Mouse (Mus musculus) CH12.LX (cell line): ENCODE results near the gene Iqschfp. TPM values are rescaled to one million over a fixed set of nuclear protein-coding genes. Genes with fewer than 3 reads are reported as not detected.

Source experiments
- DNase-seq: peaks from one replicate; pipeline ENCODE4 v3.0.0-alpha.2; 2013; ENCODE audit errors: extremely low read depth
- H3K27ac ChIP-seq: 2 replicates; pipeline ENCODE4 v1.5.1; 2012; ENCODE audit warnings: low read depth, mild to moderate bottlenecking, control low read depth, moderate library complexity; ENCODE audit not compliant: insufficient read depth
- H3K27me3 ChIP-seq: replicated peaks from 2 replicates; pipeline ENCODE3; 2012; ENCODE audit warnings: inconsistent platforms
- H3K36me3 ChIP-seq, 2 experiments: replicated peaks in 1 of 2; 2 replicates each; pipeline versions ENCODE3 to v1.6.1; 2012; ENCODE audit warnings: inconsistent platforms in 1 of 2, low read length in 1 of 2, mild to moderate bottlenecking in 1 of 2, mixed read lengths in 1 of 2, moderate library complexity in 1 of 2; ENCODE audit not compliant: control insufficient read depth in 1 of 2, insufficient read depth in 1 of 2
- H3K4me1 ChIP-seq, 2 experiments: 2 replicates each; pipeline ENCODE4 v1.6.1; 2012; ENCODE audit warnings: inconsistent platforms in 1 of 2, moderate library complexity in 1 of 2; ENCODE audit not compliant: insufficient read depth in 2 of 2, control insufficient read depth in 1 of 2
- H3K4me2 ChIP-seq: 2 replicates; pipeline ENCODE4 v1.6.1; 2012; ENCODE audit warnings: low read depth, mild to moderate bottlenecking, control low read depth; ENCODE audit not compliant: poor library complexity, insufficient read depth, severe bottlenecking
- H3K4me3 ChIP-seq, 3 experiments: fragments of 150-350 bp in 1 of 3; sonication (generic) in 1 of 3; replicated peaks in 1 of 3; 2 replicates each; pipeline versions ENCODE3 to v1.5.1; 2011 to 2012; ENCODE audit warnings: low read depth in 2 of 3, low read length in 2 of 3, mild to moderate bottlenecking in 2 of 3, moderate library complexity in 2 of 3, control low read depth in 1 of 3, improper control_type of control experiment in 1 of 3, inconsistent platforms in 1 of 3, mixed read lengths in 1 of 3; ENCODE audit not compliant: poor library complexity in 1 of 3
- H3K79me2 ChIP-seq: replicated peaks from 2 replicates; pipeline ENCODE4 v1.6.1; 2012; ENCODE audit warnings: mild to moderate bottlenecking, moderate library complexity; ENCODE audit not compliant: control insufficient read depth, poor library complexity, insufficient read depth, severe bottlenecking; ENCODE audit errors: extremely low read depth
- H3K9ac ChIP-seq: 2 replicates; pipeline ENCODE4 v1.6.1; 2012; ENCODE audit warnings: low read depth, mild to moderate bottlenecking, control low read depth, moderate library complexity; ENCODE audit not compliant: insufficient read depth
- H3K9me3 ChIP-seq: replicated peaks from 2 replicates; pipeline ENCODE3; 2012; ENCODE audit warnings: low read length, inconsistent platforms, mixed read lengths
- CHD1 ChIP-seq: IDR thresholded peaks from 2 replicates; pipeline ENCODE4 v1.6.1; 2012; ENCODE audit warnings: low read depth, low read length, improper control_type of control experiment, inconsistent platforms
- CHD2 ChIP-seq: IDR thresholded peaks from 2 replicates; pipeline ENCODE4 v1.6.1; 2011; ENCODE audit warnings: low read length, improper control_type of control experiment
- CTCF ChIP-seq, 2 experiments: IDR thresholded peaks in 1 of 2; conservative IDR thresholded peaks in 1 of 2; 2 replicates each; pipeline ENCODE4 v1.5.1; 2011 to 2012; ENCODE audit warnings: low read depth in 2 of 2, low read length in 2 of 2, improper control_type of control experiment in 1 of 2, inconsistent platforms in 1 of 2, mild to moderate bottlenecking in 1 of 2, moderate library complexity in 1 of 2
- E2F4 ChIP-seq: IDR thresholded peaks from 2 replicates; pipeline ENCODE4 v1.6.1; 2011; ENCODE audit warnings: low read depth, low read length, improper control_type of control experiment; ENCODE audit not compliant: insufficient replicate concordance
- GABPA ChIP-seq: IDR thresholded peaks from 2 replicates; pipeline ENCODE4 v1.6.1; 2012; ENCODE audit warnings: low read depth, low read length, improper control_type of control experiment, inconsistent platforms; ENCODE audit not compliant: insufficient replicate concordance
- HCFC1 ChIP-seq: IDR thresholded peaks from 2 replicates; pipeline ENCODE4 v1.6.1; 2012; ENCODE audit warnings: low read depth, mild to moderate bottlenecking, inconsistent platforms, low read length, improper control_type of control experiment
- IRF4 ChIP-seq: IDR thresholded peaks from 2 replicates; pipeline ENCODE4 v1.6.1; 2014; ENCODE audit warnings: low read depth, mild to moderate bottlenecking, inconsistent platforms, low read length, improper control_type of control experiment
- KAT2A ChIP-seq: IDR thresholded peaks from 2 replicates; pipeline ENCODE4 v1.6.1; 2012; ENCODE audit warnings: low read length, improper control_type of control experiment, inconsistent platforms; ENCODE audit not compliant: insufficient replicate concordance
- MAX ChIP-seq: IDR thresholded peaks from 2 replicates; pipeline ENCODE4 v1.6.1; 2011; ENCODE audit warnings: low read length, improper control_type of control experiment
- MEF2A ChIP-seq: IDR thresholded peaks from 2 replicates; pipeline ENCODE4 v1.6.1; 2014; ENCODE audit warnings: low read depth, mild to moderate bottlenecking, inconsistent platforms, low read length, improper control_type of control experiment, borderline replicate concordance
- MXI1 ChIP-seq: IDR thresholded peaks from 2 replicates; pipeline ENCODE4 v1.6.1; 2011; ENCODE audit warnings: mild to moderate bottlenecking, low read depth, low read length, improper control_type of control experiment
- NELFE ChIP-seq: IDR thresholded peaks from 2 replicates; pipeline ENCODE4 v1.6.1; 2011; ENCODE audit warnings: low read depth, low read length, improper control_type of control experiment
- NRF1 ChIP-seq: IDR thresholded peaks from 2 replicates; pipeline ENCODE4 v1.6.1; 2014; ENCODE audit warnings: low read depth, mild to moderate bottlenecking, inconsistent platforms, low read length, improper control_type of control experiment, moderate library complexity
- PAX5 ChIP-seq: IDR thresholded peaks from 2 replicates; pipeline ENCODE4 v1.6.1; 2012; ENCODE audit warnings: low read length, inconsistent platforms, mixed read lengths
- SIN3A ChIP-seq: IDR thresholded peaks from 2 replicates; pipeline ENCODE4 v1.6.1; 2012; ENCODE audit warnings: low read length, improper control_type of control experiment, inconsistent platforms
- TBP ChIP-seq: conservative IDR thresholded peaks from 2 replicates; pipeline ENCODE4 v1.6.1; 2011; ENCODE audit warnings: low read depth, low read length, improper control_type of control experiment
- TCF12 ChIP-seq: IDR thresholded peaks from 2 replicates; pipeline ENCODE4 v1.6.1; 2014; ENCODE audit warnings: low read depth, mild to moderate bottlenecking, inconsistent platforms, low read length, improper control_type of control experiment
- UBTF ChIP-seq: IDR thresholded peaks from 2 replicates; pipeline ENCODE4 v1.6.1; 2012; ENCODE audit warnings: low read depth, mild to moderate bottlenecking, inconsistent platforms, low read length, improper control_type of control experiment, moderate library complexity
- ZC3H11A ChIP-seq: IDR thresholded peaks from 2 replicates; pipeline ENCODE4 v1.6.1; 2012; ENCODE audit warnings: low read depth, mild to moderate bottlenecking, inconsistent platforms, low read length, improper control_type of control experiment
- ZKSCAN1 ChIP-seq: IDR thresholded peaks from 2 replicates; pipeline ENCODE4 v1.6.1; 2012; ENCODE audit warnings: low read depth, inconsistent platforms, low read length, improper control_type of control experiment, borderline replicate concordance
- ZMIZ1 ChIP-seq: IDR thresholded peaks from 2 replicates; pipeline ENCODE4 v1.6.1; 2012; ENCODE audit warnings: low read depth, mild to moderate bottlenecking, inconsistent platforms, low read length, improper control_type of control experiment
- ZNF384 ChIP-seq: IDR thresholded peaks from 2 replicates; pipeline ENCODE4 v1.6.1; 2012; ENCODE audit warnings: low read depth, low read length, improper control_type of control experiment, inconsistent platforms
- dilution Hi-C: fragments of 300-500 bp; cut with MboI; formaldehyde crosslinking; loops from 2 replicates; pipeline ENCODE4 v1.14.3; 2020; ENCODE audit warnings: low sequenced_read_pairs; ENCODE audit not compliant: extremely low pct_unique_long_range_greater_than_20kb, extremely low pct_ligation_motif_present
- in situ Hi-C: fragments of 300-500 bp; cut with MboI; formaldehyde crosslinking; loops from 3 replicates; pipeline ENCODE4 v1.14.3; 2019; ENCODE audit warnings: low sequenced_read_pairs, low pct_ligation_motif_present, low pct_unique_long_range_greater_than_20kb, mixed read lengths
- polyA plus RNA-seq: library from polyadenylated mRNA; unstranded; fragments of >175 nt; gene quantifications from 2 replicates; pipeline ENCODE4 v1.2.1, GENCODE M21; 2012; ENCODE audit warnings: low read depth; ENCODE audit not compliant: insufficient read length
- total RNA-seq, 2 experiments: library from RNA; depleted of rRNA; stranded (reverse); fragments of 300-350 nt in 1 of 2; fragments of >200 nt in 1 of 2; gene quantifications; 2 replicates each; pipeline ENCODE4 v1.2.3; 2012 to 2014

Iqschfp gene
- total and polyA plus RNA-seq, 3 experiments = 0.13 to 0.25 TPM; not detected in 1

- dilution Hi-C loops = no loop called here
- Histone ChIP-seq H3K9ac (no peak overlapping the region), H3K9me3 (no peaks in the 10 kb centered on the region), H3K27me3 (no peaks in the 10 kb centered on the region), H3K4me1 (no peaks in the 10 kb centered on the region), H3K4me2 (no peak overlapping the region), H3K27ac (no peak overlapping the region), H3K79me2 (no peaks in the 10 kb centered on the region), H3K4me3 (no peak overlapping the region), H3K36me3 (no peaks in the 10 kb centered on the region)
- no peak for DNase-seq
- in situ Hi-C loops = no loop called here
- TF ChIP-seq IRF4 = no peak
- no peak for TF ChIP-seq ZMIZ1
- TF ChIP-seq E2F4 = no peak
- TF ChIP-seq CTCF (conservative IDR thresholded peaks at IDR 0.05 in 1 of 2, IDR thresholded peaks at IDR 0.05 in 1 of 2; ENCODE audit: low read depth in 2 of 2, low read length in 2 of 2) = no peak
- TF ChIP-seq PAX5 = no peak
- TF ChIP-seq SIN3A = no peak
- TF ChIP-seq CHD1 = no peak
- no peak for TF ChIP-seq CHD2
- no peak for TF ChIP-seq MXI1
- TF ChIP-seq NELFE = no peak
- no peak for TF ChIP-seq NRF1
- TF ChIP-seq ZKSCAN1 = no peak
- no peak for TF ChIP-seq MEF2A
- no peak for TF ChIP-seq HCFC1
- no peak for TF ChIP-seq UBTF
- no peak for TF ChIP-seq KAT2A
- no peak for TF ChIP-seq TCF12
Measured at GRCm38 (mm10) chr3:68506769-68507318, 614.8 kb downstream of the Iqschfp start.

- Histone ChIP-seq H3K4me2 (no peak overlapping the region), H3K4me1 (no peaks in the 10 kb centered on the region), H3K79me2 (no peaks in the 10 kb centered on the region), H3K36me3 (no peaks in the 10 kb centered on the region), H3K27me3 (no peaks in the 10 kb centered on the region), H3K27ac (no peak overlapping the region), H3K9ac (no peak overlapping the region), H3K4me3 (no peak overlapping the region), H3K9me3 (no peaks in the 10 kb centered on the region)
- DNase-seq = no peak
- TF ChIP-seq PAX5 (no peak), MAX (no peak), TCF12 (no peak), ZC3H11A (no peak), GABPA (no peak), E2F4 (no peak), ZNF384 (no peak), SIN3A (no peak), TBP (no peak)
- in situ Hi-C loops = no loop called here
- dilution Hi-C loops = no loop called here
Measured at GRCm38 (mm10) chr3:68508629-68509028, 616.6 kb downstream of the Iqschfp start.
